Mouse (Mus musculus) E14TG2a.4 (cell line): Measurements from ENCODE around the gene Zfp212.

Source experiments
- CTCF ChIP-seq: conservative IDR thresholded peaks from 2 replicates; pipeline ENCODE4 v1.5.1; 2014; ENCODE audit warnings: low read length
- NANOG ChIP-seq: IDR thresholded peaks from 2 replicates; pipeline ENCODE4 v1.6.1; 2014; ENCODE audit warnings: borderline replicate concordance, low read length, mixed read lengths
- POU5F1 ChIP-seq: IDR thresholded peaks from 2 replicates; pipeline ENCODE4 v1.6.1; 2014; ENCODE audit warnings: low read length, borderline replicate concordance

- TF ChIP-seq CTCF (no peak), POU5F1 (no peak), NANOG (no peak)
These were observed 11.3 kb upstream of the Zfp212 start for GRCm38 (mm10) chr6:47909007-47909406.
